Mouse (Mus musculus) spleen, adult 2 months (tissue): Measurements from ENCODE around the gene Neurl1a.

ENCODE experiments used
- CTCF ChIP-seq: fragments of 200-500 bp; IDR thresholded peaks from 2 replicates; pipeline ENCODE4 v1.5.1; 2011; ENCODE audit warnings: mild to moderate bottlenecking, inconsistent platforms; ENCODE audit not compliant: insufficient read depth, insufficient read length, insufficient replicate concordance; ENCODE audit errors: extremely low read depth
- POLR2A ChIP-seq: fragments of 200-500 bp; IDR thresholded peaks from 2 replicates; pipeline ENCODE4 v1.6.1; 2011; ENCODE audit warnings: low read depth, low read length, inconsistent platforms

- TF ChIP-seq POLR2A (no peak), CTCF (no peak)
Measured at GRCm38 (mm10) chr19:47198671-47199350, 20.2 kb downstream of the Neurl1a start.
